Mouse (Mus musculus): ENCODE measurements around the gene Kbtbd13. TPM values are rescaled to one million over a fixed set of nuclear protein-coding genes. Genes with fewer than 3 reads are reported as not detected.

The Kbtbd13 gene
- 1.4 and 1.6 TPM in 2 replicates for polyA plus RNA-seq (2015; fragmentation: Nextera tagmentation; extraction: Ambion mirVana)

GRCm38 (mm10) chr9:65391613-65391964 is at the start of gene Kbtbd13:
Gene Kbtbd13 (minus strand): TSS chr9:65391652.
- Histone ChIP-seq H3K27ac (no peak within 1 kb of the TSS), H3K9ac (peak within 1 kb of the TSS; percentile 66), H3K4me1 (peaks cover 10% of the 10 kb centered on the region), H3K4me3 (peak within 1 kb of the TSS; percentile 52), H3K36me3 (no peaks in the 10 kb centered on the region), H3K4me2 (replicated peaks) (peak within 1 kb of the TSS; percentile 70), H3K9me3 (no peaks in the 10 kb centered on the region), H3K27me3 (peaks cover 55% of the 10 kb centered on the region)
- ATAC-seq (ENCODE audit: low FRiP score, low read depth): no peak
- 28% methylated on average over 8 of the region's 8 CpGs for WGBS

GRCm38 (mm10) chr9:65435671-65436301 is 44.3 kb upstream of the Kbtbd13 start, which contains the start of gene Mtfmt:
Gene Mtfmt (plus strand): TSS chr9:65435782.
- Histone ChIP-seq H3K27me3 (no peaks in the 10 kb centered on the region), H3K9ac (peak within 1 kb of the TSS; percentile 90), H3K4me3 (peak within 1 kb of the TSS; percentile 96), H3K36me3 (peaks cover 20% of the 10 kb centered on the region), H3K4me2 (replicated peaks) (peak within 1 kb of the TSS; percentile 71), H3K27ac (no peak within 1 kb of the TSS), H3K9me3 (no peaks in the 10 kb centered on the region), H3K4me1 (peaks cover 5% of the 10 kb centered on the region)
- under 1% methylated on average over 54 of the region's 54 CpGs for WGBS
- ATAC-seq (ENCODE audit: low FRiP score, low read depth): peak; percentile 91

GRCm38 (mm10) chr9:65435211-65435610 is 43.8 kb upstream of the Kbtbd13 start:
- Histone ChIP-seq H3K9ac (no peak overlapping the region), H3K4me1 (peaks cover 5% of the 10 kb centered on the region), H3K36me3 (peaks cover 14% of the 10 kb centered on the region), H3K4me3 (peak overlapping the region; percentile 96), H3K9me3 (no peaks in the 10 kb centered on the region), H3K27me3 (no peaks in the 10 kb centered on the region), H3K4me2 (replicated peaks) (no peak overlapping the region), H3K27ac (no peak overlapping the region)
- 77% methylated on average over 4 of the region's 4 CpGs for WGBS
- ATAC-seq (ENCODE audit: low FRiP score, low read depth): 0 out of 2 replicates have a peak, but pooled peaks have one; percentile 13

- H3K9ac ChIP-seq: no peak overlapping the region
- H3K4me3 ChIP-seq: no peak overlapping the region
- WGBS: 64% methylated on average over 5 of the region's 5 CpGs
- peaks cover 5% of the 10 kb centered on the region for H3K4me1 ChIP-seq
- no peak overlapping the region for H3K4me2 ChIP-seq (replicated peaks)
- no peak overlapping the region for H3K27ac ChIP-seq
- H3K27me3 ChIP-seq: no peaks in the 10 kb centered on the region
- H3K9me3 ChIP-seq: no peaks in the 10 kb centered on the region
- H3K36me3 ChIP-seq: peaks cover 9% of the 10 kb centered on the region
- no peak for ATAC-seq (ENCODE audit: low FRiP score, low read depth)
These were observed 42.7 kb upstream of the Kbtbd13 start for GRCm38 (mm10) chr9:65434140-65434539.

GRCm38 (mm10) chr9:65432236-65432635 is 40.8 kb upstream of the Kbtbd13 start:
- no peaks in the 10 kb centered on the region for H3K27me3 ChIP-seq
- H3K4me1 ChIP-seq: peaks cover 5% of the 10 kb centered on the region
- H3K9me3 ChIP-seq: no peaks in the 10 kb centered on the region
- H3K9ac ChIP-seq: no peak overlapping the region
- H3K27ac ChIP-seq: no peak overlapping the region
- no peak overlapping the region for H3K4me2 ChIP-seq (replicated peaks)
- ATAC-seq (ENCODE audit: low FRiP score, low read depth): no peak
- 4% methylated on average over 3 of the region's 3 CpGs for WGBS
- no peak overlapping the region for H3K4me3 ChIP-seq
- H3K36me3 ChIP-seq: no peaks in the 10 kb centered on the region

- Histone ChIP-seq H3K9ac (no peak overlapping the region), H3K9me3 (no peaks in the 10 kb centered on the region), H3K27me3 (no peaks in the 10 kb centered on the region), H3K4me3 (no peak overlapping the region), H3K36me3 (no peaks in the 10 kb centered on the region), H3K4me2 (replicated peaks) (no peak overlapping the region), H3K27ac (no peak overlapping the region), H3K4me1 (no peaks in the 10 kb centered on the region)
- no peak for ATAC-seq (ENCODE audit: low FRiP score, low read depth)
- 76% methylated on average over 5 of the region's 5 CpGs for WGBS
These were observed 39.5 kb upstream of the Kbtbd13 start for GRCm38 (mm10) chr9:65430921-65431320.

- H3K9me3 ChIP-seq: no peaks in the 10 kb centered on the region
- no peaks in the 10 kb centered on the region for H3K27me3 ChIP-seq
- H3K9ac ChIP-seq: no peak overlapping the region
- no peak overlapping the region for H3K4me2 ChIP-seq (replicated peaks)
- H3K27ac ChIP-seq: no peak overlapping the region
- ATAC-seq (ENCODE audit: low FRiP score, low read depth): no peak
- H3K4me3 ChIP-seq: no peak overlapping the region
- H3K36me3 ChIP-seq: no peaks in the 10 kb centered on the region
- no peaks in the 10 kb centered on the region for H3K4me1 ChIP-seq
These were observed 38.9 kb upstream of the Kbtbd13 start for GRCm38 (mm10) chr9:65430401-65430800.

- Histone ChIP-seq H3K4me1 (0 out of 2 replicates have a peak, but pooled peaks cover 6% of the 10 kb centered on the region), H3K9me3 (no peaks in the 10 kb centered on the region), H3K27me3 (no peaks in the 10 kb centered on the region), H3K4me2 (replicated peaks) (no peak overlapping the region), H3K4me3 (no peak overlapping the region), H3K27ac (no peak overlapping the region), H3K9ac (no peak overlapping the region), H3K36me3 (no peaks in the 10 kb centered on the region)
- ATAC-seq (ENCODE audit: low FRiP score, low read depth): no peak
- 80% methylated on average over 5 of the region's 5 CpGs for WGBS
These were observed 36.6 kb upstream of the Kbtbd13 start for GRCm38 (mm10) chr9:65428003-65428402.

- Histone ChIP-seq H3K27me3 (no peaks in the 10 kb centered on the region), H3K4me3 (no peak overlapping the region), H3K4me2 (replicated peaks) (no peak overlapping the region), H3K9me3 (no peaks in the 10 kb centered on the region), H3K9ac (no peak overlapping the region), H3K4me1 (0 out of 2 replicates have a peak, but pooled peaks cover 6% of the 10 kb centered on the region), H3K27ac (no peak overlapping the region), H3K36me3 (no peaks in the 10 kb centered on the region)
- ATAC-seq (ENCODE audit: low FRiP score, low read depth): no peak
- 73% methylated on average over 2 of the region's 2 CpGs for WGBS
These were observed 36.1 kb upstream of the Kbtbd13 start for GRCm38 (mm10) chr9:65427511-65427910.

- Histone ChIP-seq H3K4me3 (no peak overlapping the region), H3K9me3 (no peaks in the 10 kb centered on the region), H3K4me1 (0 out of 2 replicates have a peak, but pooled peaks cover 6% of the 10 kb centered on the region), H3K36me3 (no peaks in the 10 kb centered on the region), H3K4me2 (replicated peaks) (no peak overlapping the region), H3K9ac (no peak overlapping the region), H3K27me3 (no peaks in the 10 kb centered on the region), H3K27ac (no peak overlapping the region)
- WGBS: 11% methylated on average over 3 of the region's 3 CpGs
- no peak for ATAC-seq (ENCODE audit: low FRiP score, low read depth)
These were observed 32.9 kb upstream of the Kbtbd13 start for GRCm38 (mm10) chr9:65424393-65424792.

- Histone ChIP-seq H3K36me3 (no peaks in the 10 kb centered on the region), H3K9ac (no peak within 1 kb of the TSS), H3K4me1 (0 out of 2 replicates have a peak, but pooled peaks cover 6% of the 10 kb centered on the region), H3K4me3 (no peak within 1 kb of the TSS), H3K4me2 (replicated peaks) (no peak within 1 kb of the TSS), H3K27me3 (no peaks in the 10 kb centered on the region), H3K9me3 (no peaks in the 10 kb centered on the region), H3K27ac (no peak within 1 kb of the TSS)
- no peak for ATAC-seq (ENCODE audit: low FRiP score, low read depth)
- 72% methylated on average over 11 of the region's 11 CpGs for WGBS
These were observed 31.5 kb upstream of the Kbtbd13 start, which contains the start of gene Slc51b for GRCm38 (mm10) chr9:65422760-65423501. Gene Slc51b (minus strand): TSS chr9:65422955.

GRCm38 (mm10) chr9:65419633-65420032 is 28.2 kb upstream of the Kbtbd13 start:
- Histone ChIP-seq H3K36me3 (no peaks in the 10 kb centered on the region), H3K4me3 (no peak overlapping the region), H3K9me3 (no peaks in the 10 kb centered on the region), H3K4me2 (replicated peaks) (no peak overlapping the region), H3K27me3 (no peaks in the 10 kb centered on the region), H3K4me1 (0 out of 2 replicates have a peak, but pooled peaks cover 4% of the 10 kb centered on the region), H3K9ac (no peak overlapping the region), H3K27ac (no peak overlapping the region)
- 72% methylated on average over 3 of the region's 3 CpGs for WGBS
- ATAC-seq (ENCODE audit: low FRiP score, low read depth): no peak

All from limb, embryonic 13.5 days (tissue).